Mouse (Mus musculus) liver (tissue): ENCODE data around the gene Cask.
"Not testable (repeated sequence)": the region's sequence is repeated elsewhere in the genome, so short reads cannot be mapped to it uniquely, and the experiment has no call there.

Experiments used
- DNase-seq: peaks from one replicate; pipeline ENCODE4 v3.0.0-alpha.2; 2020; ENCODE audit warnings: mixed read lengths

Cask gene

GRCm38 (mm10) chrX:13851285-13851684 is at the start of gene Cask:
Gene Cask, minus strand, starts transcription at chrX:13851367.
- DNase-seq, result peak; percentile 11

- no peak for DNase-seq
These were observed 38.8 kb upstream of the Cask start for GRCm38 (mm10) chrX:13889976-13890375.

- DNase-seq, result no peak
These were observed 33.2 kb upstream of the Cask start for GRCm38 (mm10) chrX:13884348-13884747.

GRCm38 (mm10) chrX:13881969-13882368 is 30.8 kb upstream of the Cask start:
- DNase-seq, result no peak

- no peak for DNase-seq
These were observed 9.0 kb upstream of the Cask start for GRCm38 (mm10) chrX:13860145-13860544.

GRCm38 (mm10) chrX:13859051-13859450 is 7.9 kb upstream of the Cask start:
- DNase-seq, result no peak

- DNase-seq, result no peak
These were observed 2.7 kb downstream of the Cask start for GRCm38 (mm10) chrX:13848473-13848872.

GRCm38 (mm10) chrX:13847502-13847851 is 3.7 kb downstream of the Cask start:
- DNase-seq, result peak; percentile 20

GRCm38 (mm10) chrX:13846653-13847501 is 4.3 kb downstream of the Cask start:
- peak; percentile 89 for DNase-seq

- DNase-seq, result peak; percentile 35
These were observed 5.1 kb downstream of the Cask start for GRCm38 (mm10) chrX:13845858-13846652.

GRCm38 (mm10) chrX:13845141-13845857 is 5.9 kb downstream of the Cask start:
- peak; percentile 11 for DNase-seq

GRCm38 (mm10) chrX:13822792-13823191 is 28.4 kb downstream of the Cask start:
- no peak for DNase-seq

- no peak for DNase-seq
These were observed 52.4 kb downstream of the Cask start for GRCm38 (mm10) chrX:13798754-13799153.

- DNase-seq, result no peak
These were observed 85.5 kb downstream of the Cask start for GRCm38 (mm10) chrX:13765672-13766071.

- no peak for DNase-seq
These were observed 86.1 kb downstream of the Cask start for GRCm38 (mm10) chrX:13765024-13765423.

GRCm38 (mm10) chrX:13757279-13758005 is 93.7 kb downstream of the Cask start:
- DNase-seq, result no peak

GRCm38 (mm10) chrX:13741110-13741509 is 110.1 kb downstream of the Cask start:
- no peak for DNase-seq

GRCm38 (mm10) chrX:13730785-13731184 is 120.4 kb downstream of the Cask start:
- not testable (repeated sequence) for DNase-seq

- DNase-seq, result no peak
These were observed 121.2 kb downstream of the Cask start for GRCm38 (mm10) chrX:13729835-13730480.

GRCm38 (mm10) chrX:13725573-13726403 is 125.4 kb downstream of the Cask start:
- DNase-seq, result no peak

GRCm38 (mm10) chrX:13720296-13720829 is 130.8 kb downstream of the Cask start:
- DNase-seq, result peak; percentile 5
